Mouse (Mus musculus): ENCODE measurements around the gene Arfgef2. TPM values are rescaled to one million over a fixed set of nuclear protein-coding genes. Genes with fewer than 3 reads are reported as not detected.

Arfgef2 gene
- polyA plus RNA-seq, 1 experiment = 24.9 TPM

GRCm38 (mm10) chr2:166822901-166823300 lies 17.5 kb downstream of the Arfgef2 start:
- Histone ChIP-seq H3K4me1 (ENCODE audit: control insufficient read depth, insufficient read depth, low read length) (no peaks in the 10 kb centered on the region), H3K4me3 (ENCODE audit: insufficient read depth, low read length) (no peak overlapping the region), H3K27ac (ENCODE audit: insufficient read depth, low read length) (no peak overlapping the region)
- no peak for TF ChIP-seq CTCF (IDR thresholded peaks at IDR 0.05; ENCODE audit: borderline replicate concordance, insufficient read depth, low read length)
- no peak for TF ChIP-seq POLR2A (IDR thresholded peaks at IDR 0.05; ENCODE audit: low read depth, low read length)

- no peak overlapping the region for H3K27ac ChIP-seq (ENCODE audit: insufficient read depth, low read length)
- H3K4me3 ChIP-seq (ENCODE audit: insufficient read depth, low read length) = no peak overlapping the region
- H3K4me1 ChIP-seq (ENCODE audit: control insufficient read depth, insufficient read depth, low read length) = no peaks in the 10 kb centered on the region
- TF ChIP-seq CTCF (IDR thresholded peaks at IDR 0.05; ENCODE audit: borderline replicate concordance, insufficient read depth, low read length) = no peak
- no peak for TF ChIP-seq POLR2A (IDR thresholded peaks at IDR 0.05; ENCODE audit: low read depth, low read length)
Observed at GRCm38 (mm10) chr2:166824386-166824785, 19.0 kb downstream of the Arfgef2 start.

GRCm38 (mm10) chr2:166824998-166825397 lies 19.6 kb downstream of the Arfgef2 start:
- no peak overlapping the region for H3K4me3 ChIP-seq (ENCODE audit: insufficient read depth, low read length)
- H3K27ac ChIP-seq (ENCODE audit: insufficient read depth, low read length) = no peak overlapping the region
- TF ChIP-seq CTCF (IDR thresholded peaks at IDR 0.05; ENCODE audit: borderline replicate concordance, insufficient read depth, low read length) (no peak), POLR2A (IDR thresholded peaks at IDR 0.05; ENCODE audit: low read depth, low read length) (no peak)
- no peaks in the 10 kb centered on the region for H3K4me1 ChIP-seq (ENCODE audit: control insufficient read depth, insufficient read depth, low read length)

DNA sequence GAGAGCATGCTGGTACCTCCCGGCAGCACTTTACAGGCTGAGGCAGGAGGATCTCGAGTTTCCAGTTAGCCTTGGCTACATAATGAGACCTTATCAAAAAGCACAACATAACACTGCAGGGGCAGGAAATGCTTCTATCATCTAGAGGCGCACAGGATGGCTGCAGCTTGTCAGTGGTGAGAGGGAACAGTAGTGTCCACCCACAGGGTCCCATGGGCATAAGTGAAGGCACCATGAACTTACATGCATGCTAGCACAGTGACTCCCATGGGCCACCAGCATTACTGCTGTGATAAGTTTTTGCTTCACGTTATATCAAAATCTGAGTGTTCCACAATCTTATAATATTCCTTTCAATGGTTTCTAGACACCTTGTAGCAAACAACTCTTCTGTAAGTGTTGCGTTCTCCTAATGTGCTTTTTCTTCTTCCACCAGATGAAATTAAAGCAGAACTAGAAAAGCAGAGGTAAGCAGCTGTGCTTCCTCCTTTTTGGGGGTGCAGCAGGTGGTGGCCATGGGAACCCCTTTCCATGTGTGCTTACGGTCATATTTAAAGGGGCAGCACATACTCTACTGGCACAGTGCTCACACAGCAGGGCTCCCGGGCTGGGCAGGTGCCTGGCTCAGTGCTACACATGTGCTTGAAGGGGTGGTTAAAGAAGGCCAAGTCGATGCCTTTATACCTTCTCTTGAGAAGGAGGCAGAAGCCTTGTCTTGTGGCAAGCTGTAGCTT lies 21.3 kb downstream of the Arfgef2 start:
- Histone ChIP-seq H3K27ac (ENCODE audit: insufficient read depth, low read length) (no peak overlapping the region), H3K4me3 (ENCODE audit: insufficient read depth, low read length) (no peak overlapping the region), H3K4me1 (ENCODE audit: control insufficient read depth, insufficient read depth, low read length) (no peaks in the 10 kb centered on the region)
- no peak for TF ChIP-seq CTCF (IDR thresholded peaks at IDR 0.05; ENCODE audit: borderline replicate concordance, insufficient read depth, low read length)

DNA sequence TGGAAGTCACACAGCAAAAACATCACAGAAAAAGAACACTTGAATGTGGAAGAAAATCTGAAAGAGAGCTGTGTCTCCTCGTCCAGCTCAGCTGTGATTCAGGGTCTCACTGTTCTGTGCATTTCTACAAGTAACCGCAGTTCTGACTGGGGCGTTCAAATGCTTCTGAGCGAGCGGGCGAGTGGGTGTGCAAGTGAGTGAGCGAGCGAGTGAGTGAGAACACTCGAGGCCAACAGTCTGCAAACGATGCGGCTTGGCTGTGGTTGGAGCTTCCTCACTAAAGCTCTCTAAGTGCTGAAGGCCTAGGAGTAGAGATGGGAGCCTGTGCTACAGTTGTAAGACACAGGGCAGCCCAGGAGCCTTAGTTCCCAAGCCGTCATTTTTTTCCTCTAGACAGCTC lies 22.9 kb downstream of the Arfgef2 start:
- TF ChIP-seq POLR2A (IDR thresholded peaks at IDR 0.05; ENCODE audit: low read depth, low read length) = no peak
- TF ChIP-seq CTCF (IDR thresholded peaks at IDR 0.05; ENCODE audit: borderline replicate concordance, insufficient read depth, low read length) = no peak
- Histone ChIP-seq H3K4me3 (ENCODE audit: insufficient read depth, low read length) (no peak overlapping the region), H3K4me1 (ENCODE audit: control insufficient read depth, insufficient read depth, low read length) (no peaks in the 10 kb centered on the region), H3K27ac (ENCODE audit: insufficient read depth, low read length) (no peak overlapping the region)

DNA sequence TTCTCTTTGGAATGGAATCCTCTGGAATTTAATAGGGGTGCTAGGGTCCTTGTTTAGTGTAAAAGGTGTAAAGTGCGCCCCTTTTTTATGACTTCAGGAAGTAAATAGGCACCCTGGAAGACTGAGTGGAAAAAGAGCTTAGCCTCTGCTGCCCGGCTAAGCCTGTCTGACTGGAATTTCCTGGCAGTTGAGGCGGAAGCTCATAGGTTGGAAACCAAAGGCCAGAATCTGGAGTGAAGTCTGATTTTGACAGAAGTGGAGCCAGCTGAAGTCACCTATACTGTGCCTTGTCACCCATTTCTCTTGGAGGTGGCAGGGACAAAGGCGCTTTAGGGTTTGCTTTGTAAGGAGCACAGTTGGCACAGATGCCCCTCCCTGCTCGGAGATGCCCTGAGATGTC lies 25.0 kb downstream of the Arfgef2 start:
- Histone ChIP-seq H3K4me1 (ENCODE audit: control insufficient read depth, insufficient read depth, low read length) (no peaks in the 10 kb centered on the region), H3K27ac (ENCODE audit: insufficient read depth, low read length) (no peak overlapping the region), H3K4me3 (ENCODE audit: insufficient read depth, low read length) (no peak overlapping the region)
- TF ChIP-seq POLR2A (IDR thresholded peaks at IDR 0.05; ENCODE audit: low read depth, low read length) (no peak), CTCF (IDR thresholded peaks at IDR 0.05; ENCODE audit: borderline replicate concordance, insufficient read depth, low read length) (no peak)

- Histone ChIP-seq H3K27ac (ENCODE audit: insufficient read depth, low read length) (no peak overlapping the region), H3K4me3 (ENCODE audit: insufficient read depth, low read length) (no peak overlapping the region), H3K4me1 (ENCODE audit: control insufficient read depth, insufficient read depth, low read length) (no peaks in the 10 kb centered on the region)
- TF ChIP-seq CTCF (IDR thresholded peaks at IDR 0.05; ENCODE audit: borderline replicate concordance, insufficient read depth, low read length) (no peak), POLR2A (IDR thresholded peaks at IDR 0.05; ENCODE audit: low read depth, low read length) (no peak)
Observed at GRCm38 (mm10) chr2:166834091-166834490, 28.7 kb downstream of the Arfgef2 start.

DNA sequence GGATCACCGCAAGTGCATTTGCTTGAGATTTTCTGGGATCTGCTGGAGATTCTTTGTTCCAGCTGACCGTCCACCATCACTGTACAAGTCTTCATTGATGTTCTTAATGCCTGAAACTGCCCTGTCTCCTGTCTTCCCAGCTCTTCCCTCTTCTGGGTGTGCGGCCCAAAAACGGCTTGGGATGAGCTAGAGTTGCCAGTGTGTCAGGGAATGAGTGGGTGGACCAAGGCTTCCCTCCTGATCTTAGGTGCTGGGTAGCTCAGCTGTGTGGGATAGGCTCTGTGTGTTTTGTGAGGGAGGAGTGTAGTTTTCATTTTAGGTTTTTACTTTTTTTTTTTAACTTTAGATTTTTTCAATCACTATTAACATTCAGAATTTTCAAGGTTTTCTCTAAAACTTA lies 29.4 kb downstream of the Arfgef2 start:
- H3K4me1 ChIP-seq (ENCODE audit: control insufficient read depth, insufficient read depth, low read length) = no peaks in the 10 kb centered on the region
- H3K27ac ChIP-seq (ENCODE audit: insufficient read depth, low read length) = no peak overlapping the region
- no peak overlapping the region for H3K4me3 ChIP-seq (ENCODE audit: insufficient read depth, low read length)
- TF ChIP-seq POLR2A (IDR thresholded peaks at IDR 0.05; ENCODE audit: low read depth, low read length) = no peak

GRCm38 (mm10) chr2:166835581-166835980 lies 30.2 kb downstream of the Arfgef2 start:
- Histone ChIP-seq H3K4me1 (ENCODE audit: control insufficient read depth, insufficient read depth, low read length) (no peaks in the 10 kb centered on the region), H3K4me3 (ENCODE audit: insufficient read depth, low read length) (no peak overlapping the region), H3K27ac (ENCODE audit: insufficient read depth, low read length) (no peak overlapping the region)
- TF ChIP-seq POLR2A (IDR thresholded peaks at IDR 0.05; ENCODE audit: low read depth, low read length) (no peak), CTCF (IDR thresholded peaks at IDR 0.05; ENCODE audit: borderline replicate concordance, insufficient read depth, low read length) (no peak)

DNA sequence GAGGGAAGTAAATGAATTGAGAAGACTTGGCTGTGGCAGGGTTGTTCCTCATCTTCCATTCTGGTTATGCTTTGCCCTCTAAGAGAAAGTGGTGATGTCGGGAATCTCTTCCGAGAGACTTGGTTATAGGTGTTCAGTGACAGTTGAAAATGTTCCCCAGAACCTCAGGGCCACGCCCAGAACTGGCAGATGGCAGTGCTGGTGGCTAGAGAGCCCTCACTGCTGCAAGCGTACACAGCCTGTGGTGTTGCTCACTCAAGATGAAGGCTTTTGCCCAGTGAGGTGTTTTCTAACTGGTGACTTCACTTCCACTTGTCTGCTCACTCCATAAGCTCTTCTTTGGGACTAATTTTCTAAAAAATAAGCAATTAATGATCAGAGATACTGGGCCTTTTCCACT lies 36.4 kb downstream of the Arfgef2 start:
- H3K4me1 ChIP-seq (ENCODE audit: control insufficient read depth, insufficient read depth, low read length) = no peaks in the 10 kb centered on the region
- no peak overlapping the region for H3K4me3 ChIP-seq (ENCODE audit: insufficient read depth, low read length)
- no peak overlapping the region for H3K27ac ChIP-seq (ENCODE audit: insufficient read depth, low read length)
- TF ChIP-seq POLR2A (IDR thresholded peaks at IDR 0.05; ENCODE audit: low read depth, low read length) = no peak
- TF ChIP-seq CTCF (IDR thresholded peaks at IDR 0.05; ENCODE audit: borderline replicate concordance, insufficient read depth, low read length) = no peak

DNA sequence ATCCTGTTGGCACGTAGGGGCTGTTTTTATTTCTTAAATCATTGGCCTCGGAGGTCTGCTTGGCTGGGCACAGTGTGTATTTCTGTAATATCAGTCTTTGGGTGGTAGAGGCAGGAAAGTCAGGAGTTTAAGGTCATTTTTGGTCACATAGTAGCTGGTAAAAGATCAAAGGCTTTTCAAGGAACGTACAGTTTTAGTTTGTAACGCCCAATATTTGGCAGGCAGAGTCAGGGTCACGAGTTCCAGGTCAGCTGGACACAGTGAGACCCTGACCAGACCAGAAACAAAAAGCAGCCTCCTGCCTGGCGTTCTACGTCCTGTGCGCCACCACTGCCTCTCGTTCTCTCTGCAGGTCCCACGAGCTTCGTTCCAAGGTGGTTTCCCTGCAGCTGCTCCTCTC lies 45.3 kb downstream of the Arfgef2 start:
- Histone ChIP-seq H3K27ac (ENCODE audit: insufficient read depth, low read length) (no peak overlapping the region), H3K4me3 (ENCODE audit: insufficient read depth, low read length) (no peak overlapping the region), H3K4me1 (ENCODE audit: control insufficient read depth, insufficient read depth, low read length) (no peaks in the 10 kb centered on the region)
- TF ChIP-seq CTCF (IDR thresholded peaks at IDR 0.05; ENCODE audit: borderline replicate concordance, insufficient read depth, low read length) (no peak), POLR2A (IDR thresholded peaks at IDR 0.05; ENCODE audit: low read depth, low read length) (no peak)

Measured in embryonic fibroblast, embryonic 13.5 days (primary cell).